Mouse (Mus musculus) embryonic facial prominence, embryonic 12.5 days (tissue): ENCODE data around the gene Mcpt4. TPM values are rescaled to one million over a fixed set of nuclear protein-coding genes. Genes with fewer than 3 reads are reported as not detected.
"Not testable (repeated sequence)": the region's sequence is repeated elsewhere in the genome, so short reads cannot be mapped to it uniquely, and the experiment has no call there.

Source experiments
- ATAC-seq: fragments of 200-750 bp; cut with Nextera tagmentation; 2 replicates; pipeline ENCODE4 v1.8.0; 2017; ENCODE audit not compliant: insufficient number of reproducible peaks, insufficient read depth, low FRiP score, low TSS enrichment
- H3K27ac ChIP-seq: fragments of 300-500 bp; sonication (generic); 2 replicates; pipeline ENCODE4 v1.5.1; 2016; ENCODE audit warnings: mild to moderate bottlenecking
- H3K27me3 ChIP-seq: fragments of 300-500 bp; sonication (generic); 2 replicates; pipeline ENCODE4 v1.6.1; 2016; ENCODE audit warnings: mild to moderate bottlenecking, moderate library complexity
- H3K36me3 ChIP-seq: fragments of 300-500 bp; sonication (generic); 2 replicates; pipeline ENCODE4 v1.6.1; 2016; ENCODE audit warnings: mild to moderate bottlenecking
- H3K4me1 ChIP-seq: fragments of 300-500 bp; sonication (generic); 2 replicates; pipeline ENCODE4 v1.6.1; 2016
- H3K4me2 ChIP-seq: fragments of 300-500 bp; sonication (generic); replicated peaks from 2 replicates; pipeline ENCODE4 v1.6.1; 2016; ENCODE audit warnings: mild to moderate bottlenecking, moderate library complexity
- H3K4me3 ChIP-seq: fragments of 300-500 bp; sonication (generic); 2 replicates; pipeline ENCODE4 v1.5.1; 2016; ENCODE audit warnings: mild to moderate bottlenecking
- H3K9ac ChIP-seq: fragments of 300-500 bp; sonication (generic); 2 replicates; pipeline ENCODE4 v1.6.1; 2016; ENCODE audit warnings: mild to moderate bottlenecking, moderate library complexity
- H3K9me3 ChIP-seq: fragments of 300-500 bp; sonication (generic); 2 replicates; pipeline ENCODE4 v1.6.1; 2016; ENCODE audit warnings: mild to moderate bottlenecking, moderate library complexity
- WGBS: fragments of 180-500 bp; shearing (Covaris S2); methylation state at CpG from one replicate; pipeline ENCODE4 v1.1.7; 2016; 5-methylcytosine and 5-hydroxymethylcytosine counted together
- microRNA-seq: library from miRNA; unstranded; fragments of <30 nt; microRNA quantifications from one replicate; pipeline ENCODE4, GENCODE M21; 2017
- polyA plus RNA-seq: library from polyadenylated mRNA; unstranded; fragments of >200 nt; fragmentation: Nextera tagmentation; extraction: Ambion mirVana; gene quantifications from 2 replicates; pipeline ENCODE4 v1.2.1, GENCODE M21; 2016

The Mcpt4 gene
- polyA plus RNA-seq, 1 experiment from 2014 or later, result not detected

DNA sequence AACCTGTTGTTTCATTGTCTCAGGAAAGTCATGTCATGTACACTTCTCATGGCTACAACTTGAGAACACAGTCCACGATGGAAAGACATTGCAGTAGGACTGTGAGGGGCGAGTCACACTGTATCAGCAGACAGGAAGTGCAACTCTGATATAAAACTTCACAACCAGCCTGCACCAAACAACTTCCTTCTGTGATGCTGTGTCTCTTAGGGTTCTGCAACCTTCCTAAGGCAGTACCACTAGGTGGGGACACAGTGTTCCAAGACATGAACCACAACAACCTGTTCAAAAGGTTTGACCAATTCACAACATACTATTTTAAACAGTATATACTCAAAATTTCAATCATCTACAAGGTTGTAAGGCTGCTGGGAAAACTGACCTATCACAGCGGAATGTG is 6.7 kb downstream of the Mcpt4 start:
- Histone ChIP-seq H3K4me1 (no peaks in the 10 kb centered on the region), H3K4me2 (no peak overlapping the region), H3K27me3 (no peaks in the 10 kb centered on the region), H3K4me3 (no peak overlapping the region), H3K36me3 (no peaks in the 10 kb centered on the region), H3K27ac (no peak overlapping the region), H3K9ac (no peak overlapping the region), H3K9me3 (no peaks in the 10 kb centered on the region)
- WGBS, result 86% methylated on average over 3 of the region's 3 CpGs
- no peak for ATAC-seq

DNA sequence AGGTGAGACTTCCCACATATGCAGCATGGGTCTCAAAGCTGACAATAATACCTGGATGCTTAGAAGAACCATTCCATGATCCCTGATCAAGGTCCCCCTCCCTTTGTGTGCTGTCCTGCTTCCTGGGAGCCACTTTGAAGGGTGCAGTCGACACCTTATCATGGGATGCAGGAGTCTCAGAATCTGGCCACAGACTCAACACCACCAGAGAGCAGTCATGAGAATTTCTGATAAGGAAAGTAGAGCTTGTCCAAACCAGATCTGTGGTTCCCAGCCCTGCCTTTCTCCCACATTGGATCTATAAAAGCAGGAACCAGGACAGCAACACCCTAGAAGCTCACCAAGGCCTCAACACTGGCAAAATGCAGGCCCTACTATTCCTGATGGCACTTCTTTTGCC is 20.3 kb downstream of the Mcpt4 start, which contains the start of gene Mcpt2:
Gene Mcpt2, plus strand, starts transcription at position 250 of the 400 bp plus-strand sequence.
- WGBS, result 84% methylated on average over 1 of the region's 1 CpGs
- H3K36me3 ChIP-seq, ATAC-seq, H3K9me3 ChIP-seq, H3K4me2 ChIP-seq, H3K27ac ChIP-seq, H3K4me3 ChIP-seq, H3K4me1 ChIP-seq, H3K9ac ChIP-seq, H3K27me3 ChIP-seq: not testable (repeated sequence)

DNA sequence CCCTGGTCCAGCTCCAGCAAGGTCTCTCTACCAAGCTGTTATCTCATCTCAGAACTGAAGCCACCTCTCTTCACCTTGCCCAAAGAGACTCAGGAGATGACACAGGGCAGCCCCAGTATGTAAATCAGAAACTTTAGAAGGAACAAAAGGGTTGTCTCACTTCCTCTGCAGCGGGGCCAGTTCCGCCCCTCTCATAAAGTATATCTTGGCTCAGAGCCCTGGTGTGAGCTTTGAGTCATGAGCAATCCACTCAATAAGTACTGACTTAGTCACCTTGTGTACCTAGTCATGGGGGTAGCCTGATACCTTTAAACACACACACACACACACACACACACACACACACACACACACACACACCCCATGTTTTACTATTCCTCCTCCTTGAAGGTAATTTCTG is 27.7 kb downstream of the Mcpt4 start:
- no peaks in the 10 kb centered on the region for H3K27me3 ChIP-seq
- no peaks in the 10 kb centered on the region for H3K36me3 ChIP-seq
- no peak overlapping the region for H3K4me2 ChIP-seq
- no peak overlapping the region for H3K4me3 ChIP-seq
- WGBS, result 78% methylated on average over 2 of the region's 2 CpGs
- no peaks in the 10 kb centered on the region for H3K4me1 ChIP-seq
- no peaks in the 10 kb centered on the region for H3K9me3 ChIP-seq
- no peak for ATAC-seq
- H3K27ac ChIP-seq, result no peak overlapping the region
- no peak overlapping the region for H3K9ac ChIP-seq

DNA sequence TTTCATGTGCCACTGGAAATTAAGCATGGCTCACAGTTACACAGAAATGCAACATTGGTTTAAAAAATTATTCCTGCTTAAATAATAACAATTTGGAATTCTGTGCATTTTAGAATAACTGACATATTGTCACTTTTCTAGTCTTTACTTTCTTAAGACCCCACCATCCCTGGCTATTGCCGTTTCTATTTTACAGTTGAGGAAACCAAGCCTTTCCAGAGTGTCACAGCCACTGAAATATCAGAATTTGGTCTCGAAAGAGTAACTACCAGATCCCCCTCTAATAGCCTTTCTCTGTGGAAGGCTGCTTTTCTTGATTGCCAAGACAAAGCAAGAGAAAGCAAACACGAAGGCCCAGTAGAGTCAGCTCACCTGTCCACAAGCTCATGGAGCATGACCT is 31.7 kb downstream of the Mcpt4 start, which contains the start of gene Mcpt9:
Gene Mcpt9, minus strand, starts transcription at position 101 of the 400 bp plus-strand sequence.
- H3K4me2 ChIP-seq, H3K36me3 ChIP-seq, H3K9ac ChIP-seq, H3K27ac ChIP-seq, H3K9me3 ChIP-seq, ATAC-seq, H3K4me3 ChIP-seq, H3K27me3 ChIP-seq, H3K4me1 ChIP-seq: not testable (repeated sequence)
- 79% methylated on average over 3 of the region's 3 CpGs for WGBS

DNA sequence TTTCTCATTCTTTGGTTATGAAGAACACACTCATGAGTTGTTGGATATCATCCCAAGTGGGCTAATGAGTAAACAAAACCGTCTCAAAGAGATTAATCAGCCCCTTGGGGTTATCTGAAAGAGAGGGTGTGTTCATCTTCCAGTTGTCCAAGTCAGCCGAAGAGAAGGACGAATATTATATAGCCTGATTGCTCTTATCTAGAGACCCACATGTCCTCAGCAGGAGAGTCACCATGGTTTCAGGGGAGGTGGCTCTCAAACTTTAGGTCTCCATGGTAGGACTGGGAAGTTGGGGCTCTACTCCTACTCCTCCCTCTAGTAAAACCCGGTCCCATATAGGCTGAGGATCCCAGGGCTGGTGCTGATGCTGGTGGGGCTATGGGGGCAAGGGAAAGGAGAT is 40.8 kb downstream of the Mcpt4 start:
- H3K9ac ChIP-seq, H3K4me2 ChIP-seq, H3K4me3 ChIP-seq, H3K9me3 ChIP-seq, H3K36me3 ChIP-seq, H3K4me1 ChIP-seq, H3K27ac ChIP-seq, H3K27me3 ChIP-seq, ATAC-seq: not testable (repeated sequence)
- 81% methylated on average over 4 of the region's 4 CpGs for WGBS

DNA sequence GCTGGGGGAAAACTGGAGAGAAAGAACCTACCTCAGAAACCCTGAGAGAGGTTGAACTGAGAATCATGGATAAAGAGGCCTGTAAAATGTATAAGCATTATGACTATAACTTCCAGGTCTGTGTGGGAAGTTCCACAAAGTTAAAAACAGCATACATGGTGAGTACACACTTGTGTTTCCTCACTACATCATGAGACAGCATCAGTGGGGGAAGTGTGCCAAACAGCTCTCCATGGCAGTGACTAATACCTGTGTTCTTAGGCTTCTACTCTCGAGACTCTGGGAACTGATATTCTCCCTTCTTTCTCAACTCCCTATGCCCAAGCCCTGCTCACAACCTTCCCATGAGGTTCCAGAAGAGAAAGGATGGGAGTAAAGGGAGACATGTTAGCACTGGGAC is 42.7 kb downstream of the Mcpt4 start:
- no peaks in the 10 kb centered on the region for H3K9me3 ChIP-seq
- H3K27ac ChIP-seq, result no peak overlapping the region
- no peaks in the 10 kb centered on the region for H3K27me3 ChIP-seq
- 70% methylated on average over 1 of the region's 1 CpGs for WGBS
- ATAC-seq, result no peak
- H3K4me1 ChIP-seq, result no peaks in the 10 kb centered on the region
- H3K9ac ChIP-seq, result no peak overlapping the region
- H3K4me2 ChIP-seq, result no peak overlapping the region
- H3K4me3 ChIP-seq, result no peak overlapping the region
- H3K36me3 ChIP-seq, result no peaks in the 10 kb centered on the region

DNA sequence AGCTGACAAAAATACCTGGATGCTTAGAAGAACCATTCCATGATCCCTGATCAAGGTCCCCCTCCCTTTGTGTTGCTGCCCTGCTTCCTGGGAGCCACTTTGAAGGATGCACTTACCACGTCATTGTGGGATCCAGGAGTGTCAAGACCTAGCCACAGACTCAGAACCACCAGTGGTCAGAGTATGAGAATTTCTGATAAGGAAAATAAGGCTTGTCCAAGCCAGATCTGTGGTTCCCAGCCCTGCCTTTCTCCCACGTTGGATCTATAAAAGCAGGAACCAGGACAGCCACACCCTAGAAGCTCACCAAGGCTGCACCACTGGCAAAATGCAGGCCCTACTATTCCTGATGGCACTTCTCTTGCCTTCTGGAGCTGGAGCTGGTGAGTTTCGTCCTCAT is 44.4 kb downstream of the Mcpt4 start, which contains the start of gene Mcpt1:
Gene Mcpt1, plus strand, starts transcription at position 301 of the 400 bp plus-strand sequence.
- WGBS, result 80% methylated on average over 3 of the region's 3 CpGs
- not testable (repeated sequence) for H3K9ac ChIP-seq, H3K9me3 ChIP-seq, H3K27me3 ChIP-seq, ATAC-seq, H3K4me3 ChIP-seq, H3K4me1 ChIP-seq, H3K27ac ChIP-seq, H3K4me2 ChIP-seq, H3K36me3 ChIP-seq

DNA sequence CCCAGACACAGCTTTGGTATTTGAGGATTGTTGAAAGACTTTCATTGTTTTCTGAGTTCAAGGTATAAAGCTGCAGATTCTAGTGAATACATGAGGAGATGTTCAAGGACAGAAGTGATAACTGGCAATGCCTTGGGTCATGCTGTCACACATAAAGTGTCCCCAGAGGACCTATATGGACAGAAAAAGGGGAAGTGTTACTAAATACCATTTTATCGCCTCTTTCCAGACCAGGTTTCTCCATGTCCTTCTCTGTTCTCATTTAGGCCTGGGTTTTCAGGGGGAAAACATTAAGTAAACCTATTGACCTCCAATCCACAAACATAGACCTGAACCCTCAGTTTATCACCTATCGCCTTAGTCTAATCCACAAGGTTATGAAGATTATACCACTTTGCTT is 48.2 kb downstream of the Mcpt4 start:
- 89% methylated on average over 2 of the region's 2 CpGs for WGBS
- Histone ChIP-seq H3K36me3 (no peaks in the 10 kb centered on the region), H3K4me1 (no peaks in the 10 kb centered on the region), H3K4me2 (no peak overlapping the region), H3K27ac (no peak overlapping the region), H3K27me3 (no peaks in the 10 kb centered on the region), H3K4me3 (no peak overlapping the region), H3K9ac (no peak overlapping the region), H3K9me3 (no peaks in the 10 kb centered on the region)
- ATAC-seq, result no peak

DNA sequence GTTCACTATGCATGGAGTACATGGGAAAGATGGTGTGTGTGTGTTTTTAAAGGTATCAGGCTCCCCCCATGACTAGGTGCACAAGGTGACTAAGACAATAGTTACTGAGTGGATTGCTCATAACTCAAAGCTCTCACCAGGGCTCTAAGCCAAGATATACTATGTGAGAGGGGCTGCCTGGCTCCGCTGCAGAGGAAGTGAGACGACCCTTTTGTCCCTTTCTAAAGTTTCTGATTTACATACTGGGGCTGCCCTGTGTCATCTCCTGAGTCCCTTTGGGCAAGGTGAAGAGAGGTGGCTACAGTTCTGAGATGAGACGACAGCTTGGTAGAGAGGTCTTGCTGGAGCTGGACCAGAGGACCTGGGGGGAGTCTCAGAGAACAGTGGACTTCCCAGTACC is 49.0 kb downstream of the Mcpt4 start:
- 69% methylated on average over 3 of the region's 3 CpGs for WGBS
- Histone ChIP-seq H3K36me3 (no peaks in the 10 kb centered on the region), H3K9ac (no peak overlapping the region), H3K4me2 (no peak overlapping the region), H3K27ac (no peak overlapping the region), H3K4me1 (no peaks in the 10 kb centered on the region), H3K4me3 (no peak overlapping the region), H3K27me3 (no peaks in the 10 kb centered on the region), H3K9me3 (no peaks in the 10 kb centered on the region)
- no peak for ATAC-seq

Small RNA genes within 50 kb of the gene (microRNA-seq; reads per million reads assigned to microRNA genes)
- gene Mir6949, result not detected

Other genes starting within 250 kb of the Mcpt4 start
- gene Nfatc4, start 239.2 kb downstream of the Mcpt4 start, polyA plus RNA-seq, result 154 and 161 TPM in 2 replicates
- gene Nynrin, start 208.3 kb downstream of the Mcpt4 start, polyA plus RNA-seq, result 41.4 and 41.7 TPM in 2 replicates
- gene Cbln3, start 177.9 kb downstream of the Mcpt4 start, polyA plus RNA-seq, result 0.28 and 0.42 TPM in 2 replicates
- gene Khnyn, start 177.4 kb downstream of the Mcpt4 start, polyA plus RNA-seq, result 31.6 and 31.8 TPM in 2 replicates
- gene Sdr39u1, start 162.0 kb downstream of the Mcpt4 start, polyA plus RNA-seq, result 69.9 and 77.7 TPM in 2 replicates
- gene Cma1, start 117.6 kb downstream of the Mcpt4 start, polyA plus RNA-seq, result 0.60 and 0.85 TPM in 2 replicates
- not detected in 2 replicates for gene Cma2, start 111.3 kb downstream of the Mcpt4 start, polyA plus RNA-seq
- gene Mcpt1, start 44.3 kb downstream of the Mcpt4 start, polyA plus RNA-seq, result not detected in 2 replicates
- not detected in 2 replicates for gene Mcpt9, start 31.8 kb downstream of the Mcpt4 start, polyA plus RNA-seq
- not detected in 2 replicates for gene Mcpt2, start 20.3 kb downstream of the Mcpt4 start, polyA plus RNA-seq
- gene Mcpt8, start 23.0 kb upstream of the Mcpt4 start, polyA plus RNA-seq, result not detected in 2 replicates
- not detected in 2 replicates for gene Ctsg, start 40.3 kb upstream of the Mcpt4 start, polyA plus RNA-seq
- not detected in 2 replicates for gene Gzme, start 58.3 kb upstream of the Mcpt4 start, polyA plus RNA-seq
- gene Gzmd, start 70.3 kb upstream of the Mcpt4 start, polyA plus RNA-seq, result not detected in 2 replicates
- gene Gzmg, start 97.3 kb upstream of the Mcpt4 start, polyA plus RNA-seq, result not detected in 2 replicates
- gene Gzmn, start 112.3 kb upstream of the Mcpt4 start, polyA plus RNA-seq, result not detected in 2 replicates
- not detected in 2 replicates for gene Gzmf, start 149.1 kb upstream of the Mcpt4 start, polyA plus RNA-seq
- not detected in 2 replicates for gene Gzmc, start 172.3 kb upstream of the Mcpt4 start, polyA plus RNA-seq
- gene Gzmb, start 199.9 kb upstream of the Mcpt4 start, polyA plus RNA-seq, result 0.22 TPM in 1 of 2 replicates, not detected in the other